Mouse (Mus musculus): ENCODE data around the gene Pacrg. TPM values are rescaled to one million over a fixed set of nuclear protein-coding genes. Genes with fewer than 3 reads are reported as not detected.

Gene Pacrg
- total RNA-seq, 2 experiments from 2014 or later, result 0.67 to 1.1 TPM

DNA sequence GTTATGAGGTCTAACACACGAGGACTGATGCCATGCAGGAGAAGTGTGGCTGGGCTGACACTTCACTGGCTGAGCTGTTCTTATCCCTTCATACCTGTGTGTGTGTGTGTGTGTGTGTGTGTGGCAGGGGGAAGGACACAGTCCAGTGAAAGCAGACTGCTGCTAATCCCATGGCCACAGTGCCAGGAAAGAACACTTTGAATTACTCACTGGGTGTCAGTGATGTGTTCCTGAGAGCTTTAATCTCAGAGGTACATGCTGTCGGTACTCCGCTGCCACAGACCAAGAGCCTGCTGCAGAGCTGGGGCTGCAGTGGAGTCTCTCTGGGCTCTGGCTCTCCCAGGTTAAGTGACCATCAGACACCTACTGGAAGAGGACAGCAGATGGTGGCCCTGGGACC, 290.3 kb downstream of the Pacrg start:
- peak; percentile 26 for DNase-seq

DNA sequence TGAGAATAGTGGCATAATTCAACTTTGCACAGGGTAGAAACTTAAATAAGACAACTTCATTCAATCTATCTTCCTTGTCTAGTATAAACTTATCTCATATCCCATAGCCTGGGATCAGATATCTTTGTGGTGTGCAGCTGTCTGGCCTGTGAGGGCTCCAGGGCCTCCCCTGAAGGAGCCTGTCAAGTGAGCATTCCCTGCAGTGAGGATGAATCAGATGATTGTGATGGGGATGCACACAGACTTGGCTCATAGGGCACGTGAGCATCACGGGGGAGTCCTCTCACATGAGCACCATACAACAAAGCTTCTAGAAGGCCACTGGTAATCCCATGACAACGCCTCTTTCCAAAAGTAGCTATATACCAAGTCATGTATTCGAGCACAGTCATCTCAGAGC, 291.1 kb downstream of the Pacrg start:
- no peak for DNase-seq

DNA sequence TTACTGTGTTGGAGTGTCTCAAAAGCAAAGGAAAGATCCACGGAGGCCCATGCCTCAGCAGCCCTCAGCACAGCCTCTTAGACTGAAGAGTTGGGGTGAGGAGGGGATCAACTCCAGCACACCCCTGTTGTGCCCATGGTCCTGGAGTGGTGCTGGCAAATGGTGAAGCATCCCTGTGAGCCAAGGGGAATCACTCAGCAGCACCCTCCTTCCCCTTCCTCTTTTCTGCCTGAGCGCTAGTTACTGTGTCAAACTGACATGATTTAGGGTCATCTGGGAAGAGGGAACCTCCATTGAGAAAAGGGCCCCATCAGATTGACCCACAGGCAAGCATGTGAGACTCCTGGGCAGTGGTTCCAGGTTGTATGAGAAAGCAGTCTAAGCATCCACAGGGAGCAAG, 299.3 kb downstream of the Pacrg start:
- DNase-seq, result no peak

DNA sequence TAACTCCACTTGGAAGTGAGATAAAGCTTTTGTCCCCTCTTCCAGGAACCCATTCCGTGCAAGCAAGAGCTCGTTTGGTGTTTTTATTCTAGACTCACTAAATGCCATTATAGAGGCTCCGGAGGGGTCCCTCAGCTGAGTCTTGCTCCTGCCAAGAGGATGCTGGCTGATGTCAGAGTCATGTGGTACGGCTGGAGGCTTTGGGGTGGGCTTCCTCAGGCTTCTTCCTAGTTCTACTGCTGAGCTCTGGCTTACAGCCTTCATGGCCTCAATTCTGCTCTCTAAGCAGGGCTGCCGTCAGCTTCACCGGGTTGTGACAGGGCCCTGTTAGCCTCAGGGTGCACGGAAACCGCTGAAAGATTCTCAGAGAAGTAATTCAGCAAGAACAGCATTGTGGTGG, 305.9 kb downstream of the Pacrg start:
- DNase-seq, result no peak

DNA sequence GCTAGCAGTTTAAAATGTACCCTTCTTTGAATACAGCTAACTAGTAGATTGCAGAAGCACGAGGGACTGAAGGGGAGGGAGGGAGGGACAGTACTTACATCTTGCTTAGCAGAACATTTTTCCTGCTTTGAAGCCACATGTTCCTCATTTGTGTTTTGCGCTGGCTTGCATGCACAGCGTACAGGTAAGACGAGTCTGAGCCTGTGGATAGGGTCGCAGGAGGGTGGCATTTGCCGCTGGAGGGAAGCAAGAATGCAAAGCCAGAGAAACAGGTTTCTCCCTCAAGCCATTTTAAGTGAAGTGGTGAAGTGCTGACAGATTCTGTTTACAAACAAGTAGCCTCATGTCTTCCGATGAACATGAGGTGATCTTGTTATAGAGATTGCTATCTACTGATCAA, 306.6 kb downstream of the Pacrg start:
- DNase-seq, result no peak

DNA sequence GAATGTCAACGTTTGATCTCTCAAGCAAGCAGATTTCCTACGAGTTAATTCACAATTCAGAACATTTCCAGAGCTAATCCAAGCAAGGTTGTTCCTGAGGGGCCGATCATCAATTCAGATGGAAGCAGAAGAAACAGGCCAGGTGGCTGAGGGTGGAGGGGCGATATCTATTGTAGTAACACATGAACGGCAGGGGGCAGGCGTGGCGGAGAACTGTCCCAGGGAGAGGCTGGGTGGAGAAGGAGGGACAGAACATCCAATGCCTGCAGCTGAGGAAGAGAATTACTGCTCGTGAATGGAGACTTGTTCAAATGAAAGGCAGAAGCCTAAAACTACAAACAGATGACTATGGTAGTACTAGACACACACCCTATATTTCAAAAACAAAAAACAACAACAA, 309.1 kb downstream of the Pacrg start:
- peak; percentile 57 for DNase-seq

DNA sequence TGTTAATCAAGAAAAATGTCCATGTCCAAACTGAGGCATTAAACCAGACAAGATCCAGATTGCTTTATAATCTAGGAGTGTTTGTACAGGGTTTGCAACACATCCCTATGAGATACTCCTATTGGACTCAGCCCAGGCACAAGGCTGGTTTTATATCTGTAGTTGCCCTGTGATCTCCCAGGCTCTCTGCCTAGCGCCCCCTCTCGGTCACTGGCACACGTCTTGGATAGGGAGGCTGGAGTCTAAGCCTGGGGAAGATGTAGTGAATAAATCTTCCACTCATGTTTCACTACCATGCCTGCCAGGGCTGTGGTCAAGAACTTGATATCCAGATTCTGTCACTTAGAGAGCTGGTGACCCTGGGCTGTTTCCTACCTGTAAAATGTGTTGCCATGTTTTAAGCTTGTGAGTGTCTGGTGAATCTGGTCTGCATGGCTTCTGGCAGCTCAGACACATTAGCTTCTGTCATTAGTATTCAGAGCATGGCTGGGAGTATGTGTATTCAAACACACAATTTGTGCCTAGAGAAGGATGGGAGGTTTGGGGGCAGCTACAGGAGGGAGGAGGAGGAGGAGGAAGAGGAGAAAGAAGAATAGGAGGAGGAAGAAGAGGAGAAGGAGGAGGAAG, 310.7 kb downstream of the Pacrg start:
- DNase-seq, result no peak

DNA sequence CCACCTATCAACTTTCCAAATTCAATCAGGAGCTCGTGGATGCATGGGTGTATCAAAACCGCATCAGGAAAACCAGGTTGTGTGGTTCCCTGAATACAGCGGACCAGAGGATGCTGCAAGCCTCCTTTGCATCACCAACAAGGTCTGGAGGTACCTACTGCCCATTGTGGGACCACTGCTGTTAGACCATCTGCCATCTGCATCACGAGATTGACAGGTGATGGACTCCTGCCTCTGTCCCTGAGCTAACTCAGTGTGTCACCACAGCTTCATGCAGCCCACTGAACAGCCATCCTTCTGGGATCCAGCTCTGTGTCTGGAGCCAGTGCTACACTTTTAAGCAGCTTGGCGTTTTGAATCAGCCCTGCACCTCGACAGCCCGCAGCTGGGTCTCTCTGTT, 318.8 kb downstream of the Pacrg start:
- no peak for DNase-seq

DNA sequence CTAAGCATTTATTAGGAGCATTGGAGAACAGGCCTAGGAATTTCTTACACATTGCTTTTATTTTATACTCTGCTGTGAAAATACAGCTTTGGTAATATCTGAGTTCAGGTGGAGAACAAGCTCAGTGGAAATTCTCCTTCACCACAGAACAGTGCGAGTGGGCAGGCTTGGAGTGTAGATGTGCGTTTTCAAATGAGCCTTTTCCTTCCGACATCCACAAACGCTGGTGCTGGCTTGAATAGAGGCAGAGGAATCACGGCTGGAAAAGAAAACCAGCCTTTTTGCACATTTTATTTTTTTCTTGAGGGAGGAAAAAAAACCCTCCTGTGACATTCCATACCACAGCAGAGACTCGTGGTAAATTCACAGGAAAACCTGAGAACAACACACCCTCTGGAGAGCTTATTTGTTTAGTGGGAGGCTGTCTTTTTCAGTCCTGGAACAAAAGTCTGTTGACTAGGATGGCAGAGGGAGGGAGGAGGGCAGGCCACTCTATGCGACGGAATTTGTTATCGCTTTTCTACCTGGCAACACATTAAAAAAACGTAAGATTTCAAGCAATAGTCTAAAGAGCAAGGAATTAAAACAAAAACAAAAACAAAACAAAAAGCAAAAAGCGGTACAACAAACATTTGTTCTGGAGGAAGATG, 320.5 kb downstream of the Pacrg start:
- no peak for DNase-seq

DNA sequence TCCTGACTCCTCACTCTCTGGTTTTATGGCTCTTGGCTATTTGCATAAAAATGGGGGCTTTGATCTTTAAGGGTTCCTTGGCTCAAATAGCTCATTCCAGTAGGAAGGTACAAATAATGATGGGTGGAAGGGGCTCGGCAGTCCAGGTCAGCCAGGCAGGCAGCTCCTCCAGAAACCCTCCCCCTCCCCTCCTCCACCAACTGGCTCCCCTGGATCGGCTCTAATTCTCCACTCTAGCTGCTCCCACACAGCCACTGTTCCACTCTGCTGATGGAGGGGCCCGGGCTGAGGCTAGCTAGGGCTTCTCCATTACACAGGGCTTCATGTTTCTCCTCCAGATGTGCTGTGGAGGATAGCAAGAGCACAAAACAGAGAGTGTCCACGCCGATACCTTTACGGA, 325.3 kb downstream of the Pacrg start:
- DNase-seq, result no peak

DNA sequence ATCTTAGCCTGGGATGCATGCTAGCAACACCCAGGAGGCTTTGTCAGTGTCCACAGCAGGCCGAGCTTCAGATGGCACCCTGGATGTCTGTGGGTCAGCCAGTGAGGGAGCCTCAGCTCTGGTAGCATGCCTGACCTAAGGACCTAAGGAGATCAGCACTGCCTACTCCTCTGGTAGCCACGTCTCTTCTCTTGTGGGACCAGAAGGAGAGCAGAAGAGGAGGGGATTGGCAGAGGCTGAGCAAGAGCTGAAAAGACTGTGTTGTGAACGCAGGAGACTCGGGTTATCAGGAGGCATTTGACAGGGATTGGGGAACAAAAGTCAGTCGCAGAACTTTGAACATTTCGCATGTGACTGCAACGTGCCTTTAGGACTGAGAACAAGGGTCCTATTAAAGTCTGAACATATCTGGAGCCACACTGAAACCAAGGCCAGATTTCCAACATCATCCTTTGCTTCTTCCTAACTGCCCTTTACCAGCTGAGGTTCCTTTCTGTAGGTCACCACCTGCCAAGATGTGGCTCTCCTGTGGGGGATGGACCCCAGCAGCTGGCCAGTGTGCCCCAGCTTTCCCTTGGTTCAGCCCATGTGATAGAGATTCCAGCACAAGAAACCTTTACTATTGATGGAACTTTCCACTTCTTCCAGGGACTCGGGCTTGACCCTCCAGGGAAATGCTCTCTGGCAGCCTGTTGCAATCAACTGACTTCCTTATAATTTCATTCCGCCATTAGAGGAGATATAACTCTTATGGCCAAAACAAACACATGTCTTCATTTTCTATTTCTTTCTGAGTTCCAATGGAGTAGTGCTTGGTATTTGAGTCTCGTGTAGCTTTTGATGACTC, 329.0 kb downstream of the Pacrg start:
- DNase-seq, result no peak

DNA sequence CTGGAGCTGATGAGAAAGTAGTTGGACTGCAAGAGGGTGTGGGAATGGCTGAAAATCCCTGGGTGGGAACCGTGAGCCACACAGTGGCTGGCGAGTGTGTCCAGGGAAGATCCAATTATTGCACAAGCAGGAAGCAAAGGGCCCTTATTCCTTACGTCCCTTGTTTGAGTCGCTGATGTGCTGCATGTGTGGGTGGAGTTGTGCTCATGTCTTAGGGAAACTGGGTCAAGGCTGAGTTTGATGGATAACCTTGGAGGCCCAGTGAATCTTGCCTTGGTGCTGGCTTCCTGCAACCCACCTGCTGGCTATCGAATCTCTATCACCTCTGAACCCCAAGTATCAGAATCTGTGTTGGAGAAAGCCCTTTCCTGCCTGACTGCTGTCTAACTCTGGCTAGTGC, 329.6 kb downstream of the Pacrg start:
- DNase-seq, result no peak

DNA sequence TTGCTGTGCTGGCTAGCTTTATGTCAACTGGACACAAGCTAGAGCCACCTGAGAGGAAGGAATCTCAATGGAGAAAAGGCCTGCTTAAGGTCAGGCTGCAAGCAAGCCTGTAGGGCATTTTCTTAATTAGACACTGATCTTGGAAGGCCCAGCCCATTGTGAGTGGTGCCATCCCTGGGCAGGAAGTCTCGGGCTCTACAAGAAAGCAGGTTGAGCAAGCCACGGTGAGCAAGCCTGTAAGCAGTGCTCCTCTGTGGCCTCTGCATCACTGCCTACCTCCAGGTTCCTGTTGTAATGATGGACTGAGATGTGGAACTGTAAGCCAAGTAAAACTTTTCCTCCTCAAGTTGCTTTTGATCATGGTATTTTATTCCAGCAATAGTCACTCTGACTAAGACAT, 332.0 kb downstream of the Pacrg start:
- no peak for DNase-seq

DNA sequence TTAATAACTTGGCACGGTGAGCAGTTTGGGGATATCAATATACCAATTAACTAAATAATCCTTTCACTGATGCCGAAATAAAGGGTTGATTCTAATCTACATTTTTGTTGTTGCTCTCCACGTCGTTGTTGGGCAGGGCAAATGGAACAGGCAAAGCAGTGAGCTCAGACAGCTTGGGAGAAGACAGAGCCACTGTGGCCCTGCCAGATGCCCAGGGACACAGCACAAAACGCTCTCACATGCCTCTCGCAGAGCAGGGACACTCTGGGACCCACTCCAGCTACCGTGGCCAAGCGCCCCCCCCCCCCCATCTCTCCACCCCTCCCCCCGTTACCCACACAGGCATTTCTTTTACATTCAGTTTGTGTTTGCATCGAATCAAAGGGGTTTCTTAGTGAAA, 332.6 kb downstream of the Pacrg start:
- DNase-seq, result no peak

DNA sequence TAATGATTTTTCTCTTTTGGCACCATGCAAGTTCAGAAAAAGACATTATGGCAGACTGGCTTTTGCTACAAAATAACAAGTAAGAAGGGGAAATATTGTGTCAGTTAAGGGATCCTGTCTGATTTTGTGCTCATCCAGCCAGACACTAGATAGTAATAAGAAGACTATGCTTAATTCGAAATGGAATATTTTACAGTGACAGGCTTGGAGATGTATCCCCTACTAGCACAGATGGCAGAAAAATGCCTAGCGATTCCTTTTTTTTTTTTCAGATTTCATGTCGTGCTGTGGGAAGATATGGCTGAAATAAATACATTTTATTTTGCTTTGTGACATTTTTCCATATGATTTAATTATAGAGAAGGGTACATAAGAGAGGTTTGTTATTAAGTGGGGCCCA, 333.2 kb downstream of the Pacrg start:
- DNase-seq, result no peak

DNA sequence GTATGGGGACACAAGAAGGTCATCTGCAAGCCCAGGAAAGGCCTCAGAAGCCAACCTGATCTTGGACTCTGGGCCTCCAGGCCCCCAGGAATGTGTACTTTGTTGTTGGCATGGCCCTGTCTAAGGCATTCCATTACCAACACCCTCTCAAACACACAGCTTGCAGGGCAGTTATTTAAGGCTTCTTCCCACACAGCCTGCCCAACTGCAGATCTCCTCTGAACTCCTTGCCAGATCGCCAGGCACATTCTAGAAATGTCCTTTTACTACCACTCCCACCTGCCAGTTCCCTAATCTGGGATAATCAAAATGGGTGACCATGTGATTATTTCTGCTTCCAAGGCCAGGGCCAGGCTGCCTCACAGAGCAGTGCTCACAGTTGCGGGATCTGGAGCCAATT, 338.7 kb downstream of the Pacrg start:
- DNase-seq, result peak; percentile 33

DNA sequence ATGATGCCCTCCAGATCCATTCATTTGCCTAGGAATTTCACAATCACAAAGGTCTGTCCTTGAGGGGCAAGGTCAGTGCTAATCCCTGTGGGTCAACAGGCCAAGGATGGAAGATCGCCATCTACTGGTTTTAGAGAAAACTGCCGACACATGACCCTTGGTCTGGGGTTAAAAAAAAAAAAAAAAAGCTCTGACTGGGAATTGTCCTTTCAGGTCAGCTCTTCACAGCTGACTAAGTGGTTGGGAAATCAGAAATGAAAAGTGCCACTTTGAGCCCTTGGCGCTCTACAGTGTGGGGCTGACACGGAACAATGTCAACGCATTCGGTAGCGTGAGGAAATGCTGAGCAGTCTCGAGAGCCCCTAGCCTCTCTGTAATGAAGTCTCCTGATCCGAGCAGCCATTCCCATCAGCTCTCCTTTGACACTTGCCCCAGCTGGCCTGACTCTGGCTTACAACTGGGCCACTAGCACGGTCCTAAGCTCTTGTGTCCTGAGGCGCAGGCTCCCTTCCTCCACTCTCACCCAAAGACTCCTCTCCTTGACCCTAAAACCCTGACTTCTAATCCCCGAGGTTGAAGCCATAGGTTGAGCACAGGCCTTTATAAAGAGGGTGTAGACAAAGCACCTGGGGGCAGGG, 339.2 kb downstream of the Pacrg start:
- peak; percentile 63 for DNase-seq

DNA sequence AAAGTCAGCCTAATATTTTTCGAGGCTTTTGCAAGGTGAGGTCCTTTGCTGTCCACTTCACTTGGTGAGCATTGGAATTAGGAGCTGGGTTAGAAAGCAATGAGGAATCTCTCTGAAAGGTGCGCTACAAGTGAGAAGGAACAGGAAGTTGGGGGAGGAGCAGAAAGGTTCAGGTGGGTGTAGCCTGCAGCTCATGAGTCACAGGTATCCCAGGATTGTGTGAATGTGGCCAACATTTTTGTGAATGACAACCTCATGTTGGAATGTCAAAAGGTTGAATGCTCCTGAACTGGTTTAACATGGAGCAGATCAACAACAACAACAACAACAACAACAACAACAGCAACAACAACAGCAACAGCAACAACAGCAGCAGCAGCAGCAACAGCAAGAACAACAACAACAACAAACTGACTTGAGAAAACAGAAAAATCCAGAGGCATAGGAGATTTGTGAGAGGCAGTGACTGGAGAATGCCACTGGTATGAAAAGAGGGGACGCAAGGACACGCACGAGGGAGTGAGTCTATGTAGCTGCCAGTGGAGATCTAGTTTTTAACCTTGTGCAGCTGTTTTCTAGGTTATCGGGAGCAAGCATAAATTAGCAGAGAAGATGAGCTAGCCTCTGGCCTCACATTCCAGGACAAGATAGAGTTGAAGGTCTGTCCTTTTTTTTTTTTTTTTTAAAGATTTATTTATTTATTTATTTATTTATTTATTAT, 341.0 kb downstream of the Pacrg start:
- no peak for DNase-seq

DNA sequence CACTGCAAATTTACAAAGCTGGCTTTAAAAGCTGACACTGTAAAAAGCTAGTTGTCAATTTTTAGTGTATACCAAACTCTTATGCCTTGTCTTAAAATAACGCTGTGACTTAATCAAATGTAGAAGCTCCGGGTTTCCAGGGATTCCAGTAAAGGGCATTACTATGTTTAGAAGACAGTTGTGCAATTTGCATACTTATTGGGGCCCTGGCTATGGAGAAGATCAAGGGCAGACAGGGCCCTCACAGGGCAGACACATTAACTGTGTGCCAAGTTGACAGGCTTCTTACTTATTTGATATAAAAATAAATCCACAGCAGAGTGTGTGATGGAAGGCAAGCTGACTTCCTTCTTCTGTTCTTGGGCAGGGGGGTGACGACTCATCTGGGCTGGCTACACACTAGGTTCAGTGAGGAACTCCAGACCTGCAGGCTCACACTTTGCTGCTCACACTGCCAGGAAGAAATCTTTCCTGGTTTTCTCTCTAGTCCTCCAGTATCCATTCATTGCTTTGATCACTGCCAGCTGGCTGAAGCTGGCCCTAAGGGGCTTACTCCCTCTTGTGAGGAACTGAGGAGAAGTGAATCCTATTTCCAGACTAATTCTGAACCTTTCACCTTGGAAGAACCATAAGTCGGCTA, 342.2 kb downstream of the Pacrg start:
- DNase-seq, result no peak

DNA sequence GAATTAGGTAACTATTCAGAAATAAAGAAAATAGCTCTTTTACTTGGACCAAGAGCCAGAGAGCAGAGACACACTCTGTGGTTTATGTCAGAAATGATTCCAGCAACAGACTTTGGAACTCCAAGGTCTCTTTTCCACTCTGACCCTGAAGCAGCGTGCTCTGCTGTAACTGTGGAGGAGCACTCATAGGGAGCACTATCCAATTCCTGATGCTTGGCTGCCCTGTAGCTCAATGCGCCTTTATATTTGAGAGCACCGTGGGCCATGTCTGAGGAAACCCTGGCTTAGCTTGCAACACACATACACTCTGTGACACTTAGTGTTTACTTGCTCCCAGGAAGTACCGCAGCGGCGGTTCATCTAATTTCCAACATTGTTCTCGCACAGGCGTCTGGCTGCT, 344.0 kb downstream of the Pacrg start:
- no peak for DNase-seq

DNA sequence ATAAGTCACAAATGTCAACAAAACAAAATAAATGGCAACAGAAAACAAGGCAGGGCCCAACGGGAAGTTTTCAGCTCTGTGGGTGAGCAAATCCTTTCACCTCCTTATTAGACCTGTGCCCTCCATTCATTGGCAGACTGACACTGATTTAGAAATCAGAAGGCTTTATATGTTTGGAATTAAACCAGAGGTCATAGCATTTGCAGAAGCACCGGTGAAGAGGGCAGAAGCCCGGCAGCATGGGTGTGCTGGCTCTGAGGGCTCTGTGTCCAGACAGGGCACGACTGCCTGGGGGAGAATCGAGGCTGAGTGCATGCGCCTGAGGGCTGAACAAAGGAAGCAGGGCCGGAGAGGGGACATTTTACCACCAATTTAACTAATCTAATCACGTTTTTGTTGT, 344.5 kb downstream of the Pacrg start:
- peak; percentile 38 for DNase-seq

DNA sequence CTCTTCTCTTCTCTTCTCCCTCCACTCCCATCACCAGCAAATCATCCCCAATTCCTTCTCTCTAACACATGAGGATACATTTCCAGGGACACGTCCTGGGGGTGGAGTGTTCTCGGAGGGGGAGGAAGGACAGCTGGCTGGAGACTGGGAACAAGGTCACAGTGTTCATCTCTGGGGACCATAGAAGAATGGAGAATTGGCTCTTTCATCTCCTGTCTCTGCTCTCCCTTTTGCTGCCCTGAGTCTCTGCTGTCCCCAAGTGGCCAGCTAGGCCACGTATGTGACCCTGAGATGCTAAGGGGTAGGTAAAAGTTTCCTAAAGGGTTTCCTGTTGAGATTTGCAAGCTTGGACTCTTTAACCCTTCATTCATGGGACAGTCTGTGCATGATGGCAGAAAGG, 347.0 kb downstream of the Pacrg start:
- peak; percentile 66 for DNase-seq

All from heart, postnatal 4 days (tissue).